Mouse (Mus musculus) heart, embryonic 12.5 days (tissue): ENCODE results near the gene Man2a2. TPM values are rescaled to one million over a fixed set of nuclear protein-coding genes. Genes with fewer than 3 reads are reported as not detected.
A peak's percentile ranks its signal among the peaks of the same experiment; 100 is the strongest.
"Not testable (repeated sequence)": the region's sequence is repeated elsewhere in the genome, so short reads cannot be mapped to it uniquely, and the experiment has no call there.

ENCODE experiments used
- ATAC-seq: fragments of 200-750 bp; cut with Nextera tagmentation; 2 replicates; pipeline ENCODE4 v1.8.0; 2017; ENCODE audit warnings: moderate TSS enrichment, moderate library complexity; ENCODE audit not compliant: insufficient number of reproducible peaks, low FRiP score
- H3K27ac ChIP-seq: fragments of 300-500 bp; sonication (generic); 2 replicates; pipeline ENCODE4 v1.5.1; 2016; ENCODE audit warnings: mild to moderate bottlenecking, moderate library complexity; ENCODE audit not compliant: poor library complexity, severe bottlenecking
- H3K27me3 ChIP-seq: fragments of 300-500 bp; sonication (generic); replicated peaks from 2 replicates; pipeline ENCODE4 v1.6.1; 2016; ENCODE audit warnings: mild to moderate bottlenecking, moderate library complexity
- H3K36me3 ChIP-seq: fragments of 300-500 bp; sonication (generic); 2 replicates; pipeline ENCODE4 v1.6.1; 2016; ENCODE audit warnings: mild to moderate bottlenecking, moderate library complexity
- H3K4me1 ChIP-seq: fragments of 300-500 bp; sonication (generic); replicated peaks from 2 replicates; pipeline ENCODE4 v1.6.1; 2016; ENCODE audit warnings: mild to moderate bottlenecking
- H3K4me2 ChIP-seq: fragments of 300-500 bp; sonication (generic); 2 replicates; pipeline ENCODE4 v1.6.1; 2016; ENCODE audit warnings: mild to moderate bottlenecking, moderate library complexity
- H3K4me3 ChIP-seq: fragments of 300-500 bp; sonication (generic); 2 replicates; pipeline ENCODE4 v1.5.1; 2016; ENCODE audit warnings: mild to moderate bottlenecking
- H3K9ac ChIP-seq: fragments of 300-500 bp; sonication (generic); 2 replicates; pipeline ENCODE4 v1.6.1; 2016; ENCODE audit warnings: mild to moderate bottlenecking, moderate library complexity
- H3K9me3 ChIP-seq: fragments of 300-500 bp; sonication (generic); replicated peaks from 2 replicates; pipeline ENCODE4 v1.6.1; 2016; ENCODE audit warnings: mild to moderate bottlenecking, moderate library complexity
- WGBS: fragments of 180-500 bp; shearing (Covaris S2); methylation state at CpG from one replicate; pipeline ENCODE4 v1.1.7; 2016; 5-methylcytosine and 5-hydroxymethylcytosine counted together
- polyA plus RNA-seq: library from polyadenylated mRNA; unstranded; fragments of >200 nt; fragmentation: Nextera tagmentation; extraction: Ambion mirVana; gene quantifications from 2 replicates; pipeline ENCODE4 v1.2.1, GENCODE M21; 2016

Man2a2 gene
- polyA plus RNA-seq, 1 experiment from 2014 or later, result 25.0 TPM

- H3K36me3 ChIP-seq, result peaks cover 79% of the 10 kb centered on the region
- no peak overlapping the region for H3K4me3 ChIP-seq
- peaks cover 6% of the 10 kb centered on the region; the same call in 1 of the 2 replicates for H3K9me3 ChIP-seq
- no peak overlapping the region for H3K4me2 ChIP-seq
- ATAC-seq, result no peak
- peaks cover 13% of the 10 kb centered on the region for H3K4me1 ChIP-seq
- no peak overlapping the region for H3K27ac ChIP-seq
- no peak overlapping the region for H3K9ac ChIP-seq
- H3K27me3 ChIP-seq, result no peaks in the 10 kb centered on the region
- WGBS, result 77% methylated on average over 4 of the region's 4 CpGs
Observed at GRCm38 (mm10) chr7:80334848-80335247, 36.3 kb downstream of the Man2a2 start.

GRCm38 (mm10) chr7:80331433-80331832 lies 39.7 kb downstream of the Man2a2 start:
- H3K27ac ChIP-seq, result no peak overlapping the region
- no peak overlapping the region for H3K4me3 ChIP-seq
- peaks cover 100% of the 10 kb centered on the region for H3K36me3 ChIP-seq
- no peaks in the 10 kb centered on the region for H3K27me3 ChIP-seq
- no peaks in the 10 kb centered on the region for H3K4me1 ChIP-seq
- WGBS, result 96% methylated on average over 19 of the region's 19 CpGs
- H3K9me3 ChIP-seq, result peaks cover 6% of the 10 kb centered on the region; the same call in 1 of the 2 replicates
- no peak overlapping the region for H3K4me2 ChIP-seq
- ATAC-seq, result no peak
- H3K9ac ChIP-seq, result no peak overlapping the region

- H3K4me2 ChIP-seq, result no peak overlapping the region
- H3K9ac ChIP-seq, result no peak overlapping the region
- H3K4me1 ChIP-seq, result no peaks in the 10 kb centered on the region
- H3K27me3 ChIP-seq, result no peaks in the 10 kb centered on the region
- no peak overlapping the region for H3K27ac ChIP-seq
- no peak overlapping the region for H3K4me3 ChIP-seq
- no peak for ATAC-seq
- WGBS, result 88% methylated on average over 8 of the region's 8 CpGs
- H3K9me3 ChIP-seq, result peaks cover 6% of the 10 kb centered on the region; the same call in 1 of the 2 replicates
- H3K36me3 ChIP-seq, result peaks cover 100% of the 10 kb centered on the region
Observed at GRCm38 (mm10) chr7:80330278-80330677, 40.9 kb downstream of the Man2a2 start.

GRCm38 (mm10) chr7:80326076-80326475 lies 45.1 kb downstream of the Man2a2 start:
- Histone ChIP-seq H3K9ac (no peak overlapping the region), H3K27me3 (no peaks in the 10 kb centered on the region), H3K27ac (no peak overlapping the region), H3K36me3 (peaks cover 65% of the 10 kb centered on the region), H3K9me3 (no peaks in the 10 kb centered on the region), H3K4me1 (peaks cover 12% of the 10 kb centered on the region), H3K4me3 (no peak overlapping the region), H3K4me2 (no peak overlapping the region)
- 93% methylated on average over 19 of the region's 19 CpGs for WGBS
- no peak for ATAC-seq

GRCm38 (mm10) chr7:80325292-80325868 lies 45.8 kb downstream of the Man2a2 start:
- WGBS, result 92% methylated on average over 16 of the region's 16 CpGs
- peaks cover 65% of the 10 kb centered on the region for H3K36me3 ChIP-seq
- no peaks in the 10 kb centered on the region for H3K27me3 ChIP-seq
- H3K4me3 ChIP-seq, result no peak overlapping the region
- no peak for ATAC-seq
- no peak overlapping the region for H3K9ac ChIP-seq
- H3K27ac ChIP-seq, result 0 out of 2 replicates have a peak overlapping the region, but pooled peaks have one; percentile 10
- H3K4me2 ChIP-seq, result no peak overlapping the region
- H3K9me3 ChIP-seq, result no peaks in the 10 kb centered on the region
- peaks cover 14% of the 10 kb centered on the region for H3K4me1 ChIP-seq

- H3K4me1 ChIP-seq, result peaks cover 20% of the 10 kb centered on the region
- H3K9me3 ChIP-seq, H3K9ac ChIP-seq, H3K4me3 ChIP-seq, ATAC-seq, H3K27me3 ChIP-seq: not testable (repeated sequence)
- H3K36me3 ChIP-seq, result peaks cover 64% of the 10 kb centered on the region
- H3K4me2 ChIP-seq, result peak overlapping the region; percentile 90; the same call in 1 of the 2 replicates
- WGBS, result 49% methylated on average over 5 of the region's 5 CpGs
- peak overlapping the region; percentile 92 for H3K27ac ChIP-seq
Observed at GRCm38 (mm10) chr7:80324816-80325119, 46.4 kb downstream of the Man2a2 start.

- WGBS, result 2% methylated on average over 38 of the region's 38 CpGs
- peak within 1 kb of the TSS; percentile 90 for H3K4me2 ChIP-seq
- no peaks in the 10 kb centered on the region for H3K27me3 ChIP-seq
- peaks cover 59% of the 10 kb centered on the region for H3K36me3 ChIP-seq
- peaks cover 26% of the 10 kb centered on the region for H3K4me1 ChIP-seq
- peak within 1 kb of the TSS; percentile 71 for H3K4me3 ChIP-seq
- peak within 1 kb of the TSS; percentile 75 for H3K9ac ChIP-seq
- no peaks in the 10 kb centered on the region for H3K9me3 ChIP-seq
- ATAC-seq, result peak; percentile 97
- H3K27ac ChIP-seq, result peak within 1 kb of the TSS; percentile 92
Observed at GRCm38 (mm10) chr7:80324043-80324815, 46.9 kb downstream of the Man2a2 start, which contains the start of gene Rccd1. TSS of gene Rccd1 (minus strand) at chr7:80324454.

GRCm38 (mm10) chr7:80323336-80323735 lies 47.8 kb downstream of the Man2a2 start:
- Histone ChIP-seq H3K9me3 (no peaks in the 10 kb centered on the region), H3K9ac (peak overlapping the region; percentile 75), H3K4me2 (peak overlapping the region; percentile 90), H3K36me3 (peaks cover 57% of the 10 kb centered on the region), H3K4me1 (peaks cover 34% of the 10 kb centered on the region), H3K27ac (peak overlapping the region; percentile 92; the same call in 1 of the 2 replicates), H3K4me3 (peak overlapping the region; percentile 71), H3K27me3 (no peaks in the 10 kb centered on the region)
- WGBS, result 18% methylated on average over 8 of the region's 8 CpGs
- ATAC-seq, result no peak

- Histone ChIP-seq H3K36me3 (peaks cover 48% of the 10 kb centered on the region), H3K27ac (peak overlapping the region; percentile 66; the same call in 1 of the 2 replicates), H3K4me1 (peaks cover 34% of the 10 kb centered on the region), H3K9me3 (no peaks in the 10 kb centered on the region), H3K27me3 (no peaks in the 10 kb centered on the region), H3K4me2 (no peak overlapping the region), H3K4me3 (no peak overlapping the region), H3K9ac (0 out of 2 replicates have a peak overlapping the region, but pooled peaks have one; percentile 5)
- ATAC-seq, result no peak
- WGBS, result 76% methylated on average over 19 of the region's 19 CpGs
Observed at GRCm38 (mm10) chr7:80319846-80320496, 51.2 kb downstream of the Man2a2 start.

- H3K27ac ChIP-seq, result peak overlapping the region; percentile 66; the same call in 1 of the 2 replicates
- no peak for ATAC-seq
Observed at GRCm38 (mm10) chr7:80318670-80319069, 52.5 kb downstream of the Man2a2 start.

More at GRCm38 (mm10) chr7:80318670-80319069, 52.5 kb downstream of the Man2a2 start:
- Histone ChIP-seq H3K4me2 (no peak overlapping the region), H3K36me3 (peaks cover 60% of the 10 kb centered on the region), H3K4me1 (peaks cover 34% of the 10 kb centered on the region), H3K9me3 (no peaks in the 10 kb centered on the region), H3K27me3 (no peaks in the 10 kb centered on the region), H3K9ac (peak overlapping the region; percentile 23; the same call in 1 of the 2 replicates), H3K4me3 (no peak overlapping the region)
- WGBS, result 87% methylated on average over 4 of the region's 4 CpGs
